Mouse (Mus musculus) olfactory bulb, adult 2 months (tissue): ENCODE measurements around the gene Atg101. TPM values are rescaled to one million over a fixed set of nuclear protein-coding genes. Genes with fewer than 3 reads are reported as not detected.
A peak's percentile ranks its signal among the peaks of the same experiment; 100 is the strongest.

Source experiments
- H3K27ac ChIP-seq: fragments of 200-500 bp; 2 replicates; pipeline ENCODE4 v1.5.1; 2012; ENCODE audit warnings: low read depth, low read length; ENCODE audit not compliant: insufficient read depth
- H3K4me1 ChIP-seq: fragments of 200-500 bp; 2 replicates; pipeline ENCODE4 v1.6.1; 2012; ENCODE audit warnings: low read length; ENCODE audit not compliant: control insufficient read depth, insufficient read depth
- H3K4me3 ChIP-seq: fragments of 200-500 bp; 2 replicates; pipeline ENCODE4 v1.5.1; 2012; ENCODE audit warnings: mild to moderate bottlenecking, low read depth, low read length, moderate library complexity; ENCODE audit not compliant: insufficient read depth
- CTCF ChIP-seq: fragments of 200-500 bp; IDR thresholded peaks from 2 replicates; pipeline ENCODE4 v1.5.1; 2012; ENCODE audit warnings: low read depth, mild to moderate bottlenecking, low read length, moderate library complexity; ENCODE audit not compliant: insufficient read depth
- POLR2A ChIP-seq: fragments of 200-500 bp; IDR thresholded peaks from 2 replicates; pipeline ENCODE4 v1.6.1; 2012; ENCODE audit warnings: mild to moderate bottlenecking, low read depth, low read length, moderate library complexity; ENCODE audit not compliant: insufficient read depth
- WGBS: fragments of 180-500 bp; shearing (Covaris S2); methylation state at CpG from one replicate; pipeline ENCODE4 v1.1.7; 2018; 5-methylcytosine and 5-hydroxymethylcytosine counted together
- polyA plus RNA-seq: library from polyadenylated mRNA; stranded (reverse); fragments of >200 nt; gene quantifications from 2 replicates; pipeline ENCODE4 v1.2.4, GENCODE M21; 2012; ENCODE audit warnings: low replicate concordance; ENCODE audit not compliant: missing spikeins, insufficient read depth, insufficient read length

The Atg101 gene
- polyA plus RNA-seq, 1 experiment, result not detected

GRCm38 (mm10) chr15:101251930-101252329 lies 32.1 kb upstream of the Atg101 start:
- Histone ChIP-seq H3K4me1 (peaks cover 29% of the 10 kb centered on the region), H3K27ac (no peak overlapping the region), H3K4me3 (no peak overlapping the region)
- WGBS, result 92% methylated on average over 5 of the region's 5 CpGs
- TF ChIP-seq POLR2A (no peak), CTCF (no peak)

- peaks cover 28% of the 10 kb centered on the region for H3K4me1 ChIP-seq
- 86% methylated on average over 6 of the region's 6 CpGs for WGBS
- H3K27ac ChIP-seq, result no peak overlapping the region
- H3K4me3 ChIP-seq, result no peak overlapping the region
- no peak for TF ChIP-seq CTCF
- no peak for TF ChIP-seq POLR2A
These were observed 31.5 kb upstream of the Atg101 start for GRCm38 (mm10) chr15:101252614-101253013.

- 38% methylated on average over 3 of the region's 3 CpGs for WGBS
- Histone ChIP-seq H3K4me1 (peaks cover 28% of the 10 kb centered on the region), H3K27ac (peak overlapping the region; percentile 83), H3K4me3 (peak overlapping the region; percentile 70)
- TF ChIP-seq CTCF, result no peak
- TF ChIP-seq POLR2A, result no peak
These were observed 30.5 kb upstream of the Atg101 start for GRCm38 (mm10) chr15:101253563-101253885.

GRCm38 (mm10) chr15:101253886-101254795 lies 29.9 kb upstream of the Atg101 start, which contains the start of gene Nr4a1:
TSS of gene Nr4a1 (plus strand) at chr15:101254269.
- peaks cover 30% of the 10 kb centered on the region for H3K4me1 ChIP-seq
- peak within 1 kb of the TSS; percentile 70 for H3K4me3 ChIP-seq
- TF ChIP-seq POLR2A (no peak), CTCF (no peak)
- H3K27ac ChIP-seq, result peak within 1 kb of the TSS; percentile 83
- WGBS, result 2% methylated on average over 71 of the region's 82 CpGs

GRCm38 (mm10) chr15:101255842-101256462 lies 28.1 kb upstream of the Atg101 start:
- 88% methylated on average over 7 of the region's 7 CpGs for WGBS
- Histone ChIP-seq H3K27ac (no peak overlapping the region), H3K4me3 (no peak overlapping the region), H3K4me1 (peaks cover 41% of the 10 kb centered on the region)
- no peak for TF ChIP-seq CTCF
- TF ChIP-seq POLR2A, result no peak

DNA sequence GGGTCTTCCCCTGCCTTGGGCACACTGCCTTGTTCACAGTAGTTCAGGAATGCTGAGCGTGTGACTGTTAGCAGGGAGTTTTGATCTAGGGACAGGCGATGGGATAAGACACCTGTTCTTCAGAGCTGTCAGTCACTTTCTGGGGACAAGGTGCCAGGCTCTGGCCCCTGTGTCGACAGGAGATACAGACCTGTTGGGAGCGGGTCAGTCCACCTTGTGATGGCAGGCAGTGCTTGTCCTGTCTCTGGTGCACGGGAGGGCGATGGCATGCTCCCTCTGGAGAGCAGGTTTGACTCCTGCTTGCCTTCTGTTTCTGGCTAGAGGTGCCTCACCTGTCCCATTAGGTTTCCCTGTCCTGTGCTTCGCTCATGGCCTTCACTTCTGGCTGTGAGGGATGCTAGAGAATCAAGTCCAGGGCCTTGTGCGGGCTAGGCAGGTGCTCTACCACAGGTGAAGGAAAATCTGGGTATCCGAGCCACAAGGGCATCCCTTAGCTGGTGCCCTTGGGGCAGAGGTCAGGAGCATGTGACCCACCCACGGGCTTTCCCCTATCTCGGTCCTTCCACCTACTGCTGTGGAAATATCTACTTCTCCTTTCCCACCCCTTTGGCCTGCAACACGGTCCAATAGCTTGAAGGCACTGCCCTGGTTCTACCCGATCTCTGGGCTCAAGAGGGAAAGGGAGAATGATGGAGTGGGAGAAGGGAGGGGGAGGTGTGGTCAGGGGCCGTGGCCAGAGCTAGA lies 27.4 kb upstream of the Atg101 start:
- 85% methylated on average over 14 of the region's 14 CpGs for WGBS
- Histone ChIP-seq H3K4me3 (no peak overlapping the region), H3K4me1 (peaks cover 47% of the 10 kb centered on the region), H3K27ac (no peak overlapping the region)
- TF ChIP-seq CTCF (no peak), POLR2A (no peak)

- TF ChIP-seq CTCF (no peak), POLR2A (no peak)
- WGBS, result 82% methylated on average over 11 of the region's 11 CpGs
- no peak overlapping the region for H3K27ac ChIP-seq
These were observed 25.7 kb upstream of the Atg101 start for GRCm38 (mm10) chr15:101258420-101258819.

DNA sequence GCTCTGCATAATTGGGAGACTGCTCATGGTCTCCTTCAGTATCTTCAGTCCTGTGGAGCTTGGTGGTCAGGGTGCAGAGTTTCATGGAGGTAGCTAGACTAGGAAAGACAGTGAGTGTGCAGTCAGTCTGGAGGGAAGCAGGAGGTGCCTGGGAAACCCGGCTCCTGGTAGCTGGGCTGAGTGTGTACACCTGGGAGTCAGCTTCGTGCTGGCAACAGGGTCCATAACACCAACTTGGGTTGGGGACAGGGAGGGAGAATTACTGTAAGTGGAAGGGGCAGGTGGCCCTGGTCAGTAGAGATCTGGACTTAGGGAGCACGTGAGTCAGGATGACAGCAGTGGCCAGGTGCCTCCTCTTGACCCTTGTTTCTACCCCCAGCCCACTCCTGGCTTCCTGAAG lies 24.1 kb upstream of the Atg101 start:
- WGBS, result 90% methylated on average over 3 of the region's 3 CpGs
- H3K4me1 ChIP-seq, result peaks cover 63% of the 10 kb centered on the region
- TF ChIP-seq CTCF (no peak), POLR2A (no peak)
- H3K4me3 ChIP-seq, result no peak overlapping the region
- H3K27ac ChIP-seq, result no peak overlapping the region

More at GRCm38 (mm10) chr15:101258420-101258819, 25.7 kb upstream of the Atg101 start:
- Histone ChIP-seq H3K4me1 (peaks cover 59% of the 10 kb centered on the region), H3K4me3 (no peak overlapping the region)

DNA sequence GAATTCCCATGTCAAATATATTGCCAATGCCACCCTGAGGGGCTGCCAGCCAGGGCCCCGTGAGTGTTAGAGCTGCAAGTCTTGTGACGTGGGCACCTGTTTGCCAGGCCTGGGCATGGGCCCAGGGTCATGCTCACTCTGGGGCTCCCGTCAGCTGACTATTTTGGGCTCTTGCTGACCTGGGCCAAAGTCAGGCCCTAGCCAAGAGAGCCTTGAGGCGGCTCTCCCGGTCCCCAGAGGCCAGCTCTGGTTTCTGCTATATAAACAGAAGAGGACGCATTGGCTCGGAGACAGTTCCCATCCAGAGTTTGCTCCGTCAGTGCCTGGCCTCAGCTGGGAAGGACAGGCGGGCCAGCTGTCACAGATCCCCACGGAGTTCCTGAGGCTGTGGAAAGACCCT lies 23.7 kb upstream of the Atg101 start:
- TF ChIP-seq POLR2A (no peak), CTCF (no peak)
- H3K27ac ChIP-seq, result no peak overlapping the region
- peaks cover 63% of the 10 kb centered on the region for H3K4me1 ChIP-seq
- no peak overlapping the region for H3K4me3 ChIP-seq
- 62% methylated on average over 10 of the region's 10 CpGs for WGBS
